Comparison of ENCODE assay signal across 12 mouse cellular contexts in genomic region chr1:165722531-165723123, GRCm38 (mm10).
"Had no signal": no experiment of that assay in that cellular context is flagged by ENCODE, and none has a peak within 500 bp of the region (broad histone marks: within the 10 kb centered on the region; RNA-seq: fewer than 3 reads in every experiment).

No protein-coding gene starts in this region.

- H3K9ac ChIP-seq: kidney, embryonic 15.5 days; limb, embryonic 12.5 days; liver, embryonic 14.5 days; midbrain, embryonic 15.5 days; neural tube, embryonic 13.5 days; stomach, embryonic 15.5 days had no signal

- H3K27ac ChIP-seq: limb, embryonic 12.5 days; liver, embryonic 14.5 days; midbrain, embryonic 15.5 days; neural tube, embryonic 13.5 days; stomach, embryonic 15.5 days had no signal

- H3K4me1 ChIP-seq: midbrain, embryonic 15.5 days; neural tube, embryonic 13.5 days had no signal

- H3K9me3 ChIP-seq: kidney, embryonic 15.5 days; limb, embryonic 12.5 days; midbrain, embryonic 15.5 days; neural tube, embryonic 13.5 days; stomach, embryonic 15.5 days had no signal

- DNase-seq: kidney, adult 2 months; kidney, postnatal 25 days; lung, adult 18-20 months; right cerebral cortex, postnatal 14 days; thymus, adult 2 months; thymus, postnatal 36 days had no signal

- H3K36me3 ChIP-seq: kidney, embryonic 15.5 days; limb, embryonic 12.5 days; midbrain, embryonic 15.5 days; neural tube, embryonic 13.5 days; stomach, embryonic 15.5 days had no signal

- H3K27me3 ChIP-seq: kidney, embryonic 15.5 days; limb, embryonic 12.5 days; midbrain, embryonic 15.5 days; neural tube, embryonic 13.5 days; stomach, embryonic 15.5 days had no signal

- H3K4me3 ChIP-seq: kidney, embryonic 15.5 days; limb, embryonic 12.5 days; midbrain, embryonic 15.5 days; neural tube, embryonic 13.5 days; stomach, embryonic 15.5 days had no signal
